33 mouse cellular contexts compared by ENCODE assay signal in the genomic region with DNA sequence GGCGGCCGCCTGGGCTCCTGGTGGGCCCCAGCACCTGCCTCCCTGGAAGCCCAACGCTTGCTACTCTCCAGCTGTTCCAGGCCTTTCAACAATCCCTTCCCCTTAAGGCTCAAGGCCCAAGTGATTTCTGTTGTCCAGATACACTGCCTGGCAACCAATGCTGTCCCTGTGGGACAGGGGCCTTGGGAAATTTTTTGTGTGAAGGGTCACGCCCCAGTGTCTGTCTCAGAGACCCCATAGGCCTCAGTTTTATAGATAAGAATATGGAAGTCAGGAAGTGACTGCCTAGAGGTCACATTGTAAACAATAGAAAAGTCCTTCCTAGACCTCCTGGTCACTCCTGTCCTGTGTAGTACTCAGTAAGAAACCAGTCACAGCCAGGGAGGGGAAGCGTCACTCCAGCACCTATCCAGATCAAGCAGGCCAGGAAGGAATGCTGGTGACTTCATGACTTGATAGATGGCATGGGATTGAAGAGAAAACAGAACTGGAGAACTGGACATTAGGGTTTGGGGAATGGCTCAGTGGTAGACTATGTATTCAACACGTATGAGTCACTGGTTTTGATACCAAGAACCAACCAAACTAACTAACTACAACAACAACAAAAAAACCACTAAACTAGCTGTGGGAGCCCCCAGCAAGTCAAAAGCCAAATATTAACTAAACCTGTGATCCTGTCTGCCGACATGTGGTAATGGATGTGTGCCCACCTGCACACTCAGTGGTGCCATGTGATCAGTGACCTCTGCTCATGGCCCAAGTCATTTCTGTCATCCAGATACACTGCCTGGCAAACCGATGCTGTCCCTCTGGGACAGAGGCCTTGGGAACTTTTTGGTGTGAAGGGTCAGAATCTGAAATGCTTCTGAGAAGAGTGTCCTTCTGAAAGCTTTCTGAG. TPM values are rescaled to one million over a fixed set of nuclear protein-coding genes. Genes with fewer than 3 reads are reported as not detected.
DNase-seq lines count a peak whose midpoint lies in the region; ATAC-seq lines count a peak whose summit lies in the region.
"Had no signal": no experiment of that assay in that cellular context is flagged by ENCODE, and none has a peak within 500 bp of the region (broad histone marks: within the 10 kb centered on the region; RNA-seq: fewer than 3 reads in every experiment).

No protein-coding gene starts in this region.

- H3K27me3 ChIP-seq in heart, embryonic 13.5 days (replicated peaks) = no peaks in the 10 kb centered on the region
- H3K27me3 ChIP-seq in liver, embryonic 13.5 days = no peaks in the 10 kb centered on the region
- no peaks in the 10 kb centered on the region for H3K27me3 ChIP-seq in midbrain, embryonic 16.5 days (ENCODE audit: control insufficient read depth, insufficient read depth, low read depth, low read length)
- H3K27me3 ChIP-seq: embryonic facial prominence, embryonic 12.5 days; neural tube, embryonic 15.5 days; stomach, embryonic 15.5 days had no signal

- peak; percentile 49 for DNase-seq in adrenal gland, postnatal 14 days
- DNase-seq in adrenal gland, postnatal 25 days = no peak
- no peak for DNase-seq in heart, adult 9 months (ENCODE audit: low spot score in 2 of 2)
- DNase-seq in liver, embryonic 13.5 days = no peak
- DNase-seq in liver = no peak
- peak; percentile 20 for DNase-seq in heart, postnatal 4 days
- DNase-seq: adrenal gland, postnatal 36 days; cerebellum, adult 11-12 months; cerebellum, postnatal 25 days; forebrain, postnatal 0 days; gastrocnemius, postnatal 36 days; kidney, adult 18-20 months; kidney, postnatal 10 days; left cerebral cortex, postnatal 4 days; lung, postnatal 14 days; right cerebral cortex, adult 18-20 months; thymus, adult 18-20 months; thymus, postnatal 36 days had no signal

- no peak for ATAC-seq in heart, embryonic 13.5 days (ENCODE audit: extremely low read depth, insufficient number of reproducible peaks, low FRiP score, low TSS enrichment)
- no peak for ATAC-seq in liver, embryonic 13.5 days (ENCODE audit: low read depth)
- no peak for ATAC-seq in midbrain, embryonic 16.5 days
- ATAC-seq: forebrain, postnatal 0 days; inflammation-experienced regulatory T-cells, adult 6 months had no signal

- no peak overlapping the region for H3K9ac ChIP-seq in heart, embryonic 13.5 days
- no peak overlapping the region for H3K9ac ChIP-seq in liver, embryonic 13.5 days
- H3K9ac ChIP-seq in midbrain, embryonic 16.5 days (ENCODE audit: low read depth, low read length) = no peak overlapping the region
- H3K9ac ChIP-seq: embryonic facial prominence, embryonic 12.5 days; forebrain, postnatal 0 days; hindbrain, embryonic 14.5 days; neural tube, embryonic 15.5 days; stomach, embryonic 15.5 days had no signal

- H3K36me3 ChIP-seq in heart, embryonic 13.5 days = peaks cover 97% of the 10 kb centered on the region
- H3K36me3 ChIP-seq in liver, embryonic 13.5 days = peaks cover 97% of the 10 kb centered on the region
- peaks cover 40% of the 10 kb centered on the region for H3K36me3 ChIP-seq in midbrain, embryonic 16.5 days (ENCODE audit: control insufficient read depth, insufficient read depth, low read length)

- H3K4me2 ChIP-seq in heart, embryonic 13.5 days = no peak overlapping the region
- no peak overlapping the region for H3K4me2 ChIP-seq in liver, embryonic 13.5 days
- no peak overlapping the region for H3K4me2 ChIP-seq in midbrain, embryonic 16.5 days (ENCODE audit: low read length)
- H3K4me2 ChIP-seq: embryonic facial prominence, embryonic 12.5 days; hindbrain, embryonic 14.5 days; midbrain, embryonic 11.5 days; neural tube, embryonic 15.5 days; stomach, embryonic 15.5 days had no signal

- H3K4me3 ChIP-seq in heart, embryonic 13.5 days = no peak overlapping the region
- no peak overlapping the region for H3K4me3 ChIP-seq in liver, embryonic 13.5 days (replicated peaks)
- H3K4me3 ChIP-seq in midbrain, embryonic 16.5 days (ENCODE audit: low read depth, low read length) = no peak overlapping the region
- H3K4me3 ChIP-seq: embryonic facial prominence, embryonic 12.5 days; neural tube, embryonic 15.5 days; stomach, embryonic 15.5 days had no signal

- H3K4me1 ChIP-seq in heart, embryonic 13.5 days = peaks cover 10% of the 10 kb centered on the region
- H3K4me1 ChIP-seq in liver, embryonic 13.5 days (replicated peaks) = peaks cover 44% of the 10 kb centered on the region
- H3K4me1 ChIP-seq in midbrain, embryonic 16.5 days (ENCODE audit: control insufficient read depth, insufficient read depth, low read length) = no peaks in the 10 kb centered on the region
- H3K4me1 ChIP-seq: embryonic facial prominence, embryonic 12.5 days; neural tube, embryonic 15.5 days; stomach, embryonic 15.5 days had no signal

- no peaks in the 10 kb centered on the region for H3K9me3 ChIP-seq in heart, embryonic 13.5 days
- H3K9me3 ChIP-seq in liver, embryonic 13.5 days (replicated peaks) = no peaks in the 10 kb centered on the region
- H3K9me3 ChIP-seq in midbrain, embryonic 16.5 days (replicated peaks; ENCODE audit: control insufficient read depth, low read length, poor library complexity, severe bottlenecking) = no peaks in the 10 kb centered on the region
- H3K9me3 ChIP-seq: embryonic facial prominence, embryonic 12.5 days; neural tube, embryonic 15.5 days; stomach, embryonic 15.5 days had no signal

- peak overlapping the region; percentile 53 for H3K27ac ChIP-seq in heart, embryonic 13.5 days (replicated peaks)
- H3K27ac ChIP-seq in liver, embryonic 13.5 days = peak overlapping the region; percentile 44
- H3K27ac ChIP-seq in midbrain, embryonic 16.5 days (ENCODE audit: low read length) = no peak overlapping the region
- H3K27ac ChIP-seq: embryonic facial prominence, embryonic 12.5 days; hindbrain, embryonic 14.5 days; neural tube, embryonic 15.5 days; stomach, embryonic 15.5 days had no signal

- 73% methylated on average over 8 of the region's 8 CpGs for WGBS in heart, embryonic 13.5 days
- 87% methylated on average over 8 of the region's 8 CpGs for WGBS in liver, embryonic 13.5 days (ENCODE audit: insufficient replicate concordance)
- WGBS in midbrain, embryonic 16.5 days = 91% methylated on average over 8 of the region's 8 CpGs

RNA-seq across cellular contexts. Expression of gene 1700037H04Rik, which starts 11.3 kb away (rescaled TPM):
- total RNA-seq in adrenal gland, postnatal 14 days (2021) = 69.4 and 79.8 TPM in 2 replicates
- 59.8 and 74.8 TPM in 2 replicates for total RNA-seq in adrenal gland, postnatal 25 days (2021)
- polyA plus RNA-seq in heart, embryonic 13.5 days (2015; fragmentation: Nextera tagmentation; extraction: Ambion mirVana) = 69.0 and 71.4 TPM in 2 replicates
- polyA plus RNA-seq in liver, embryonic 13.5 days (2015; fragmentation: Nextera tagmentation; extraction: Ambion mirVana) = 124 and 129 TPM in 2 replicates
- 10 to 100 TPM; 23.4 to 26.0 TPM for total RNA-seq in heart, postnatal 4 days (2021)
- 74.0 and 74.1 TPM in 2 replicates for polyA plus RNA-seq in midbrain, embryonic 16.5 days (2015; fragmentation: Nextera tagmentation; extraction: Ambion mirVana)

RNA-seq across cellular contexts. Expression of gene Gm11037, which starts 15.3 kb away (rescaled TPM):
- total RNA-seq in adrenal gland, postnatal 14 days (2021) = not detected in 2 replicates
- not detected in 2 replicates for total RNA-seq in adrenal gland, postnatal 25 days (2021)
- polyA plus RNA-seq in heart, embryonic 13.5 days (2015; fragmentation: Nextera tagmentation; extraction: Ambion mirVana) = not detected in 2 replicates
- polyA plus RNA-seq in liver, embryonic 13.5 days (2015; fragmentation: Nextera tagmentation; extraction: Ambion mirVana) = not detected in 2 replicates
- total RNA-seq in heart, postnatal 4 days (2021) = not detected
- polyA plus RNA-seq in midbrain, embryonic 16.5 days (2015; fragmentation: Nextera tagmentation; extraction: Ambion mirVana) = not detected in 2 replicates
- total RNA-seq: adrenal gland, postnatal 36 days; ES-E14; forebrain, postnatal 0 days; gastrocnemius, postnatal 36 days; layer of hippocampus, postnatal 14 days; left cerebral cortex, adult 8-10 months; left cerebral cortex, postnatal 4 days; megakaryocyte progenitor cell, adult 5-6 weeks had no signal
- polyA plus RNA-seq: embryonic facial prominence, embryonic 12.5 days; forebrain, embryonic 11.5 days; forebrain, postnatal 0 days; heart, embryonic 16.5 days; hindbrain, embryonic 14.5 days; inflammation-experienced regulatory T-cells, adult 6 months; liver, embryonic 16.5 days; midbrain, embryonic 11.5 days; neural tube, embryonic 15.5 days; stomach, embryonic 15.5 days had no signal

RNA-seq across cellular contexts. Expression of gene Hspa12b, which starts 21.5 kb away (rescaled TPM):
- 23.3 and 26.1 TPM in 2 replicates for total RNA-seq in adrenal gland, postnatal 14 days (2021)
- total RNA-seq in adrenal gland, postnatal 25 days (2021) = 10.8 and 12.2 TPM in 2 replicates
- polyA plus RNA-seq in heart, embryonic 13.5 days (2015; fragmentation: Nextera tagmentation; extraction: Ambion mirVana) = 8.1 and 8.4 TPM in 2 replicates
- polyA plus RNA-seq in liver, embryonic 13.5 days (2015; fragmentation: Nextera tagmentation; extraction: Ambion mirVana) = 2.1 and 2.2 TPM in 2 replicates
- 10 to 100 TPM; 40.3 to 40.6 TPM for total RNA-seq in heart, postnatal 4 days (2021)
- 4.5 and 5.0 TPM in 2 replicates for polyA plus RNA-seq in midbrain, embryonic 16.5 days (2015; fragmentation: Nextera tagmentation; extraction: Ambion mirVana)

RNA-seq across cellular contexts. Expression of gene Cenpb, which starts 31.3 kb away (rescaled TPM):
- 65.6 and 70.4 TPM in 2 replicates for total RNA-seq in adrenal gland, postnatal 14 days (2021)
- 52.9 and 66.5 TPM in 2 replicates for total RNA-seq in adrenal gland, postnatal 25 days (2021)
- polyA plus RNA-seq in heart, embryonic 13.5 days (2015; fragmentation: Nextera tagmentation; extraction: Ambion mirVana) = 6.8 and 7.0 TPM in 2 replicates
- 3.5 and 4.5 TPM in 2 replicates for polyA plus RNA-seq in liver, embryonic 13.5 days (2015; fragmentation: Nextera tagmentation; extraction: Ambion mirVana)
- 10 to 100 TPM; 76.5 to 78.4 TPM for total RNA-seq in heart, postnatal 4 days (2021)
- polyA plus RNA-seq in midbrain, embryonic 16.5 days (2015; fragmentation: Nextera tagmentation; extraction: Ambion mirVana) = 11.1 and 11.7 TPM in 2 replicates

RNA-seq across cellular contexts. Expression of gene Cdc25b, which starts 38.1 kb away (rescaled TPM):
- total RNA-seq in adrenal gland, postnatal 14 days (2021) = 16.1 and 17.8 TPM in 2 replicates
- total RNA-seq in adrenal gland, postnatal 25 days (2021) = 8.3 and 10.8 TPM in 2 replicates
- polyA plus RNA-seq in heart, embryonic 13.5 days (2015; fragmentation: Nextera tagmentation; extraction: Ambion mirVana) = 36.6 and 41.2 TPM in 2 replicates
- polyA plus RNA-seq in liver, embryonic 13.5 days (2015; fragmentation: Nextera tagmentation; extraction: Ambion mirVana) = 171 and 201 TPM in 2 replicates
- total RNA-seq in heart, postnatal 4 days (2021) = 10 to 100 TPM; 23.5 to 34.1 TPM
- 16.2 and 18.5 TPM in 2 replicates for polyA plus RNA-seq in midbrain, embryonic 16.5 days (2015; fragmentation: Nextera tagmentation; extraction: Ambion mirVana)

Comparison
In these comparisons a context has a peak if more than half of its experiments do, and no peak if none do; other contexts are left out.
1. DNase-seq: peak in adrenal gland, postnatal 14 days (single experiment) and heart, postnatal 4 days (single experiment); none in adrenal gland, postnatal 25 days (single experiment), heart, adult 9 months (0 of 2), liver, embryonic 13.5 days (single experiment) and liver (single experiment).